Mouse (Mus musculus) kidney, adult 18-20 months (tissue): ENCODE data around the gene Gadl1.

ENCODE experiments used
- DNase-seq: peaks from one replicate; pipeline ENCODE4 v3.0.0; 2021

Gene Gadl1

GRCm38 (mm10) chr9:115937915-115938314, 28.7 kb downstream of the Gadl1 start:
- no peak for DNase-seq

- no peak for DNase-seq
Measured at GRCm38 (mm10) chr9:115939420-115939819, 30.2 kb downstream of the Gadl1 start.

GRCm38 (mm10) chr9:115941171-115941570, 31.9 kb downstream of the Gadl1 start:
- DNase-seq = no peak

- no peak for DNase-seq
Measured at GRCm38 (mm10) chr9:115942486-115942885, 33.2 kb downstream of the Gadl1 start.

- no peak for DNase-seq
Measured at GRCm38 (mm10) chr9:115942989-115943388, 33.7 kb downstream of the Gadl1 start.

GRCm38 (mm10) chr9:115943577-115944320, 34.5 kb downstream of the Gadl1 start:
- DNase-seq = no peak

GRCm38 (mm10) chr9:115965056-115965455, 55.8 kb downstream of the Gadl1 start:
- DNase-seq = no peak

- DNase-seq = no peak
Measured at GRCm38 (mm10) chr9:115966116-115966515, 56.9 kb downstream of the Gadl1 start.

GRCm38 (mm10) chr9:115966746-115967145, 57.5 kb downstream of the Gadl1 start:
- no peak for DNase-seq

GRCm38 (mm10) chr9:115967638-115968037, 58.4 kb downstream of the Gadl1 start:
- DNase-seq = no peak

GRCm38 (mm10) chr9:115976901-115977300, 67.6 kb downstream of the Gadl1 start:
- no peak for DNase-seq

GRCm38 (mm10) chr9:115977598-115978240, 68.5 kb downstream of the Gadl1 start:
- no peak for DNase-seq

GRCm38 (mm10) chr9:115978478-115978877, 69.2 kb downstream of the Gadl1 start:
- no peak for DNase-seq

GRCm38 (mm10) chr9:115990661-115991060, 81.4 kb downstream of the Gadl1 start:
- no peak for DNase-seq

- no peak for DNase-seq
Measured at GRCm38 (mm10) chr9:115994772-115995171, 85.5 kb downstream of the Gadl1 start.

- no peak for DNase-seq
Measured at GRCm38 (mm10) chr9:115995856-115996560, 86.8 kb downstream of the Gadl1 start.

- no peak for DNase-seq
Measured at GRCm38 (mm10) chr9:115998383-115998782, 89.1 kb downstream of the Gadl1 start.

GRCm38 (mm10) chr9:115999361-115999990, 90.2 kb downstream of the Gadl1 start:
- no peak for DNase-seq

GRCm38 (mm10) chr9:116013911-116014310, 104.7 kb downstream of the Gadl1 start:
- DNase-seq = no peak

GRCm38 (mm10) chr9:116016221-116016620, 107.0 kb downstream of the Gadl1 start:
- DNase-seq = no peak

GRCm38 (mm10) chr9:116017091-116017490, 107.8 kb downstream of the Gadl1 start:
- DNase-seq = no peak

GRCm38 (mm10) chr9:116018586-116018985, 109.3 kb downstream of the Gadl1 start:
- DNase-seq = no peak

GRCm38 (mm10) chr9:116025371-116025770, 116.1 kb downstream of the Gadl1 start:
- DNase-seq = no peak
